In the genomic region with DNA sequence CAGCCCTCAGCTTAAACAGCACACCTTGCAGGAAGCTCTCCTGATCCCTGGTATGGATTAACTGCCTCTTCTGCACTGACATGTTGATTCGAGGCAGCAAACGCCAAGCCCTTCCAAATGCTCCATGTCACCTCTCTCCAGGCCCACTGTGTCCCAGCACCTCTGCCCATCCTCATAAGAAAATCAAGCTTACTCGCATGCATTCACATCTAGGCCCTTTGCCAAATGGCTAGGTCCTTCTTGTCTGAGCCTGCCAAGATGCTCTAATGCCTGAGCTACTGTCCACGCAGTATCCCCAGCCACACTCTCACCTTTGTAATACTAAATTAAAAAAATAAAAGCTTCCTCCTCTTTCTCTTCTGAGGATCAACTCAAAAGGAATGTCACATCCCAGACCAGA, we compare ENCODE assay signal across 20 mouse cellular contexts.
A peak's percentile ranks its signal among the peaks of the same experiment; 100 is the strongest.
DNase-seq lines count a peak whose midpoint lies in the region; ATAC-seq and TF ChIP-seq lines count a peak whose summit lies in the region.
"Had no signal": no experiment of that assay in that cellular context is flagged by ENCODE, and none has a peak within 500 bp of the region (broad histone marks: within the 10 kb centered on the region; RNA-seq: fewer than 3 reads in every experiment).

No protein-coding gene starts in this region.

- no peak overlapping the region for H3K9ac ChIP-seq in hindbrain, postnatal 0 days (replicated peaks; ENCODE audit: low read length)
- H3K9ac ChIP-seq: forebrain, embryonic 12.5 days; hindbrain, embryonic 15.5 days had no signal

- DNase-seq in cerebellum, postnatal 10 days: peak; percentile 79 to 84
- DNase-seq in cerebellum, adult 9-10 months: no peak
- peak; percentile 70 for DNase-seq in hindbrain, postnatal 0 days (ENCODE audit: low spot score)
- DNase-seq in hindbrain, embryonic 10.5 days (ENCODE audit: low spot score): no peak
- peak; percentile 25 for DNase-seq in Muller cell, postnatal 12 days (ENCODE audit: inconsistent ontology term)
- no peak for DNase-seq in left cerebral cortex, adult 2 months (ENCODE audit: extremely low spot score in 1 of 2, low spot score in 2 of 2)
- DNase-seq: adrenal gland, postnatal 10 days; B cell, adult 2 months; cerebellum, adult 11-12 months; gastrocnemius, postnatal 10 days; heart, adult 2 months had no signal

- no peak overlapping the region for H3K27ac ChIP-seq in hindbrain, postnatal 0 days
- H3K27ac ChIP-seq in hindbrain, embryonic 10.5 days: no peak overlapping the region
- peak overlapping the region; percentile 8; the same call in 1 of the 2 replicates for H3K27ac ChIP-seq in embryonic fibroblast, embryonic 13.5 days (ENCODE audit: insufficient read depth, low read length)
- no peak overlapping the region for H3K27ac ChIP-seq in left cerebral cortex, adult 2 months
- H3K27ac ChIP-seq: forebrain, embryonic 12.5 days; heart, adult 2 months; hindbrain, embryonic 15.5 days had no signal

- no peak overlapping the region for H3K4me2 ChIP-seq in hindbrain, postnatal 0 days (ENCODE audit: low read depth, low read length)
- H3K4me2 ChIP-seq: forebrain, embryonic 12.5 days; heart, embryonic 11.5 days; hindbrain, embryonic 15.5 days had no signal

- intact Hi-C loops in left cerebral cortex, adult 2 months (cut with DNase I): no loop called here

- H3K4me3 ChIP-seq in hindbrain, postnatal 0 days (ENCODE audit: low read length): no peak overlapping the region
- H3K4me3 ChIP-seq in hindbrain, embryonic 10.5 days: no peak overlapping the region
- H3K4me3 ChIP-seq in embryonic fibroblast, embryonic 13.5 days (ENCODE audit: insufficient read depth, low read length): no peak overlapping the region
- no peak overlapping the region for H3K4me3 ChIP-seq in left cerebral cortex, adult 2 months
- H3K4me3 ChIP-seq: forebrain, embryonic 12.5 days; heart, adult 2 months; hindbrain, embryonic 15.5 days had no signal

- TF ChIP-seq POLR2A in embryonic fibroblast, embryonic 13.5 days (IDR thresholded peaks at IDR 0.05; ENCODE audit: low read depth, low read length): no peak

- 40% methylated on average over 4 of the region's 4 CpGs for WGBS in hindbrain, postnatal 0 days
- 87% methylated on average over 4 of the region's 4 CpGs for WGBS in hindbrain, embryonic 10.5 days

- H3K4me1 ChIP-seq in hindbrain, postnatal 0 days (ENCODE audit: insufficient read depth, low read length): no peaks in the 10 kb centered on the region
- peaks cover 19% of the 10 kb centered on the region for H3K4me1 ChIP-seq in hindbrain, embryonic 10.5 days (replicated peaks)
- no peaks in the 10 kb centered on the region for H3K4me1 ChIP-seq in embryonic fibroblast, embryonic 13.5 days (ENCODE audit: control insufficient read depth, insufficient read depth, low read length)
- H3K4me1 ChIP-seq: forebrain, embryonic 12.5 days; hindbrain, embryonic 15.5 days had no signal

- no peaks in the 10 kb centered on the region for H3K27me3 ChIP-seq in hindbrain, postnatal 0 days (ENCODE audit: insufficient read depth, low read length)
- H3K27me3 ChIP-seq in hindbrain, embryonic 10.5 days (ENCODE audit: insufficient read depth, poor library complexity, severe bottlenecking): no peaks in the 10 kb centered on the region
- H3K27me3 ChIP-seq: forebrain, embryonic 12.5 days; hindbrain, embryonic 15.5 days had no signal

- H3K9me3 ChIP-seq in hindbrain, postnatal 0 days (ENCODE audit: low read length): no peaks in the 10 kb centered on the region
- no peaks in the 10 kb centered on the region for H3K9me3 ChIP-seq in hindbrain, embryonic 10.5 days
- H3K9me3 ChIP-seq: forebrain, embryonic 12.5 days; hindbrain, embryonic 15.5 days had no signal

- no peaks in the 10 kb centered on the region for H3K36me3 ChIP-seq in hindbrain, postnatal 0 days (ENCODE audit: insufficient read depth, low read length)
- H3K36me3 ChIP-seq in hindbrain, embryonic 10.5 days: no peaks in the 10 kb centered on the region
- H3K36me3 ChIP-seq: forebrain, embryonic 12.5 days; G1E; hindbrain, embryonic 15.5 days had no signal

- no peak for TF ChIP-seq CTCF in hindbrain, postnatal 0 days (IDR thresholded peaks at IDR 0.05; ENCODE audit: low read depth)
- TF ChIP-seq CTCF in embryonic fibroblast, embryonic 13.5 days (IDR thresholded peaks at IDR 0.05; ENCODE audit: borderline replicate concordance, insufficient read depth, low read length): no peak
- no peak for TF ChIP-seq CTCF in left cerebral cortex, adult 2 months (IDR thresholded peaks at IDR 0.05)

- ATAC-seq in hindbrain, postnatal 0 days: no peak; the same call in 1 of the 2 replicates
- ATAC-seq: CD4-positive, CD25-positive, alpha-beta regulatory T cell, adult 4 months; forebrain, embryonic 16.5 days; inflammation-experienced regulatory T-cells, adult 6 months; intestine, postnatal 0 days had no signal

Comparison
In these comparisons a context has a peak if more than half of its experiments do, and no peak if none do; other contexts are left out.
1. DNase-seq: peak in cerebellum, postnatal 10 days (2 of 2), hindbrain, postnatal 0 days (single experiment) and Muller cell, postnatal 12 days (single experiment); none in cerebellum, adult 9-10 months (single experiment), hindbrain, embryonic 10.5 days (single experiment) and left cerebral cortex, adult 2 months (0 of 2).